Mouse (Mus musculus) hindbrain, postnatal 0 days (tissue): ENCODE results near the gene Agpat1. TPM values are rescaled to one million over a fixed set of nuclear protein-coding genes. Genes with fewer than 3 reads are reported as not detected.

ENCODE experiments used
- ATAC-seq: fragments of 200-750 bp; cut with Nextera tagmentation; 2 replicates; pipeline ENCODE4 v1.8.0; 2017; ENCODE audit warnings: mild to moderate bottlenecking, moderate TSS enrichment, moderate library complexity
- DNase-seq: peaks from one replicate; pipeline ENCODE4 v3.0.0-alpha.2; 2015; ENCODE audit warnings: low spot score
- H3K27ac ChIP-seq: fragments of 300-500 bp; sonication (generic); 2 replicates; pipeline ENCODE4 v1.5.1; 2014; ENCODE audit warnings: mild to moderate bottlenecking
- H3K27me3 ChIP-seq: fragments of 300-500 bp; sonication (generic); 2 replicates; pipeline ENCODE4 v1.6.1; 2014; ENCODE audit warnings: low read length, mixed read lengths; ENCODE audit not compliant: insufficient read depth
- H3K36me3 ChIP-seq: fragments of 300-500 bp; sonication (generic); 2 replicates; pipeline ENCODE4 v1.6.1; 2014; ENCODE audit warnings: low read length, mixed read lengths; ENCODE audit not compliant: insufficient read depth
- H3K4me1 ChIP-seq: fragments of 300-500 bp; sonication (generic); 2 replicates; pipeline ENCODE4 v1.6.1; 2014; ENCODE audit warnings: antibody characterized with exemption, low read length, mixed read lengths; ENCODE audit not compliant: insufficient read depth
- H3K4me2 ChIP-seq: fragments of 300-500 bp; sonication (generic); 2 replicates; pipeline ENCODE4 v1.6.1; 2014; ENCODE audit warnings: low read depth, mild to moderate bottlenecking, low read length, moderate library complexity, mixed read lengths
- H3K4me3 ChIP-seq: fragments of 300-500 bp; sonication (generic); 2 replicates; pipeline ENCODE4 v1.5.1; 2014; ENCODE audit warnings: low read length
- H3K9ac ChIP-seq: fragments of 300-500 bp; sonication (generic); replicated peaks from 2 replicates; pipeline ENCODE4 v1.6.1; 2014; ENCODE audit warnings: mild to moderate bottlenecking, low read length, moderate library complexity, mixed read lengths
- H3K9me3 ChIP-seq: fragments of 300-500 bp; sonication (generic); 2 replicates; pipeline ENCODE4 v1.6.1; 2016; ENCODE audit warnings: low read length, mixed read lengths
- CTCF ChIP-seq: IDR thresholded peaks from 2 replicates; pipeline ENCODE4 v1.5.1; 2016; ENCODE audit warnings: antibody characterized with exemption, control low read depth, low read depth
- WGBS: fragments of 180-500 bp; shearing (Covaris S2); extraction: QIAGEN DNeasy Blood & Tissue Kit; methylation state at CpG from one replicate; pipeline ENCODE4 v1.1.7; 2014; 5-methylcytosine and 5-hydroxymethylcytosine counted together
- polyA plus RNA-seq: library from polyadenylated mRNA; unstranded; fragments of >200 nt; fragmentation: Nextera tagmentation; extraction: Ambion mirVana; gene quantifications from 2 replicates; pipeline ENCODE4 v1.2.1, GENCODE M21; 2015
- total RNA-seq: library from RNA; depleted of rRNA; stranded (reverse); fragments of >200 nt; gene quantifications from 2 replicates; pipeline ENCODE4 v1.2.3, GENCODE M21; 2014

Agpat1 gene
- total and polyA plus RNA-seq, 2 experiments from 2014 or later, result 98.4 to 322 TPM

GRCm38 (mm10) chr17:34655581-34655991 is 51.5 kb downstream of the Agpat1 start:
- H3K4me2 ChIP-seq, result no peak overlapping the region
- H3K27ac ChIP-seq, result 0 out of 2 replicates have a peak overlapping the region, but pooled peaks have one; percentile 38
- peaks cover 10% of the 10 kb centered on the region; the same call in 1 of the 2 replicates for H3K4me1 ChIP-seq
- 24% methylated on average over 4 of the region's 4 CpGs for WGBS
- no peak overlapping the region for H3K4me3 ChIP-seq
- ATAC-seq (peak; percentile 70), DNase-seq (peak; percentile 77)
- peaks cover 30% of the 10 kb centered on the region for H3K36me3 ChIP-seq
- no peak overlapping the region for H3K9ac ChIP-seq
- no peaks in the 10 kb centered on the region for H3K9me3 ChIP-seq
- H3K27me3 ChIP-seq, result peaks cover under 1% of the 10 kb centered on the region; the same call in 1 of the 2 replicates
- peak; percentile 52 for TF ChIP-seq CTCF

DNA sequence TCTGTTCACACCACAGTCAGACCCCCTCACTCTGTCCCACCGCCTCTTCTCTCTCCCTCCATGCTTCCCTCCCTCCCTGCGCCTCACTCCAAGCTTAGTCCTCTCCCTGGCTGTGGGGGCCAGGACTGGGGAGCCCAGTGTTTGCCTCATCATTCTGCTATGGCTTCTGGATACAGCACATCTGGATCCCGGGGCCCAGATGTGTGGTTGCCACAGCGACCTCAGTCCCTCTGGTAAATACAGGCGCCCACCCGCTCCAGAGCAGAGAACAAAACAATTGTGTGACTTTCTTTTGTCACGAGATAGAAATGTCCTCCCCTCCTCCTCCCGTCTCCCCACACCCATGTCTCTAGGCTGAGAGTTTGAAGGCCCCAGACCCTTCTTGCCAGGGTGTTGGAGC is 52.6 kb downstream of the Agpat1 start:
- ATAC-seq, result no peak
- H3K9ac ChIP-seq, result no peak overlapping the region
- no peak for DNase-seq
- H3K27ac ChIP-seq, result no peak overlapping the region
- no peak overlapping the region for H3K4me2 ChIP-seq
- TF ChIP-seq CTCF, result no peak
- WGBS, result 29% methylated on average over 8 of the region's 8 CpGs
- H3K9me3 ChIP-seq, result no peaks in the 10 kb centered on the region
- H3K4me1 ChIP-seq, result peaks cover 10% of the 10 kb centered on the region; the same call in 1 of the 2 replicates
- peaks cover 5% of the 10 kb centered on the region; the same call in 1 of the 2 replicates for H3K27me3 ChIP-seq
- no peak overlapping the region for H3K4me3 ChIP-seq
- H3K36me3 ChIP-seq, result peaks cover 21% of the 10 kb centered on the region

GRCm38 (mm10) chr17:34657271-34657670 is 53.2 kb downstream of the Agpat1 start:
- 33% methylated on average over 2 of the region's 2 CpGs for WGBS
- no peak for ATAC-seq
- TF ChIP-seq CTCF, result no peak

GRCm38 (mm10) chr17:34658145-34658544 is 54.1 kb downstream of the Agpat1 start:
- H3K36me3 ChIP-seq, result peaks cover 7% of the 10 kb centered on the region
- no peak overlapping the region for H3K4me3 ChIP-seq
- H3K4me2 ChIP-seq, result no peak overlapping the region
- no peak overlapping the region for H3K9ac ChIP-seq
- no peak for TF ChIP-seq CTCF
- H3K9me3 ChIP-seq, result no peaks in the 10 kb centered on the region
- H3K27ac ChIP-seq, result no peak overlapping the region
- peaks cover 10% of the 10 kb centered on the region; the same call in 1 of the 2 replicates for H3K4me1 ChIP-seq
- WGBS, result 85% methylated on average over 2 of the region's 2 CpGs
- ATAC-seq, result no peak
- DNase-seq, result no peak
- peaks cover 5% of the 10 kb centered on the region; the same call in 1 of the 2 replicates for H3K27me3 ChIP-seq

More at GRCm38 (mm10) chr17:34657271-34657670, 53.2 kb downstream of the Agpat1 start:
- Histone ChIP-seq H3K9ac (no peak overlapping the region), H3K4me3 (no peak overlapping the region), H3K27me3 (peaks cover 5% of the 10 kb centered on the region; the same call in 1 of the 2 replicates), H3K36me3 (peaks cover 16% of the 10 kb centered on the region), H3K9me3 (no peaks in the 10 kb centered on the region), H3K27ac (no peak overlapping the region), H3K4me2 (no peak overlapping the region), H3K4me1 (peaks cover 10% of the 10 kb centered on the region; the same call in 1 of the 2 replicates)
- no peak for DNase-seq

- Histone ChIP-seq H3K4me1 (peaks cover 10% of the 10 kb centered on the region; the same call in 1 of the 2 replicates), H3K27me3 (peaks cover 5% of the 10 kb centered on the region; the same call in 1 of the 2 replicates), H3K4me3 (no peak overlapping the region), H3K4me2 (no peak overlapping the region), H3K36me3 (peaks cover 3% of the 10 kb centered on the region; the same call in 1 of the 2 replicates), H3K27ac (no peak overlapping the region), H3K9me3 (no peaks in the 10 kb centered on the region), H3K9ac (no peak overlapping the region)
- DNase-seq (no peak), ATAC-seq (no peak)
- TF ChIP-seq CTCF, result no peak
- 84% methylated on average over 3 of the region's 3 CpGs for WGBS
These were observed 54.5 kb downstream of the Agpat1 start for GRCm38 (mm10) chr17:34658591-34658990.

- DNase-seq (no peak), ATAC-seq (no peak)
- no peak overlapping the region for H3K4me2 ChIP-seq
- H3K27me3 ChIP-seq, result peaks cover 5% of the 10 kb centered on the region; the same call in 1 of the 2 replicates
- peaks cover 10% of the 10 kb centered on the region; the same call in 1 of the 2 replicates for H3K4me1 ChIP-seq
- 64% methylated on average over 12 of the region's 12 CpGs for WGBS
- no peak overlapping the region for H3K9ac ChIP-seq
- no peak for TF ChIP-seq CTCF
- H3K36me3 ChIP-seq, result no peaks in the 10 kb centered on the region; the same call in 1 of the 2 replicates
- H3K9me3 ChIP-seq, result no peaks in the 10 kb centered on the region
- no peak overlapping the region for H3K4me3 ChIP-seq
- H3K27ac ChIP-seq, result no peak overlapping the region
These were observed 55.3 kb downstream of the Agpat1 start for GRCm38 (mm10) chr17:34659181-34659896.

DNA sequence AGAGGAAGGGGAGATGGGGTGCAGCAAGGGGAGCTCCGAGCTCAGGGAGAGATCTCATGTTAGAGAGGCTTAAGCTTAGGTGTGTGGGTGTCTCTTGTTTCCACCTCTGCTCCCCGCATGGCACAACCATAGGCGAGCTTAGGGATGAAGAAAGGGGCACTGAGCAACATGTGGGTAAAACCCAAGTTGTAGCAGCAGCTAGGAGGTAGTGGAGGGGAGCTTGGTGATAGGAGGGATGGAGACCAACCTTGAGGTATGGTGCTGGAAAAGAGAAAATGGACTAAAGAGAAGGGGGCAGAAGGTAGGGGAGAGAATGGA is 55.8 kb downstream of the Agpat1 start:
- Histone ChIP-seq H3K27me3 (peaks cover 5% of the 10 kb centered on the region; the same call in 1 of the 2 replicates), H3K36me3 (no peaks in the 10 kb centered on the region), H3K9me3 (no peaks in the 10 kb centered on the region), H3K4me1 (peaks cover 10% of the 10 kb centered on the region; the same call in 1 of the 2 replicates), H3K4me3 (no peak overlapping the region), H3K27ac (no peak overlapping the region), H3K9ac (no peak overlapping the region), H3K4me2 (no peak overlapping the region)
- no peak for ATAC-seq
- no peak for TF ChIP-seq CTCF
- 64% methylated on average over 3 of the region's 3 CpGs for WGBS
- no peak for DNase-seq
